Mouse (Mus musculus): Measurements from ENCODE around the gene Stk33.

Gene Stk33

DNA sequence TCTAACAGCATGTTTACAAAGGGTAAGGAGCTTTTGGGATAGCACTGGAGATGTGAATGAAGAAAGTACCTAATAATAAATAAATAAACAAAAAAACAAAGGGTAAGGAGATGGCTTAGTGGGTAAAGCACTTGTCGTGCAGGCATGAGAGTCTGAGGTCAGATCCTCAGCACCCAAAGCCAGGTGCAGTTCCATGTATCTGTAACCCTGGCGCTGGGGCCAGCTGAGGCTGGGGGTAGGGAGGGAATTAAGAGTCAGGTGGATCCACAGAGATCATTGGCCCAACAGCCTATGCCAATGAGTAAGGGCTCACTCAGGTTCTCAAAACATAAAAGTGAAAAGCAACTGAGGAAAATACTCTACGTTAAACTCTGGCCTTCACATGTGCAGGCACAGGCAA, 91.6 kb downstream of the Stk33 start:
- DNase-seq, result no peak

DNA sequence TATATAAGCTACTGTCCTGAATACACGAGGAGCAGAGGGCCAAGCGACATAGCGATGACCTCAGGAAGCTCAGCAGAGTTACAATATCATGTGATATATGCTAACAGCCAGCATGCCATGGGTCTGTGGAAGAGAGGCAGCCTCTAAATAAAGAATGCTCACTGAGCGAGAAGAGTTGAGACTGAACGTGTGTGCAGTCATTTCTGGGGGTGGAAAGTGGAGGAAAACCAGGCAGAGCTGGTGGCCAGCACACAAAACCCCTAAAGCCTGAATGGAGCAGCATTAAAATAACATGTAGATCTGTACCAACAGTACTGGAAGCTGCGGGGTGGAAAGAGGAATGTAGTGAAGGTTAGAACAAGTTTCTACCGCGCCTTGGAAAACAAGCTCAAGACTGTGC, 107.2 kb downstream of the Stk33 start:
- DNase-seq, result no peak

GRCm38 (mm10) chr7:109328772-109329171, 110.1 kb downstream of the Stk33 start:
- no peak for DNase-seq

DNA sequence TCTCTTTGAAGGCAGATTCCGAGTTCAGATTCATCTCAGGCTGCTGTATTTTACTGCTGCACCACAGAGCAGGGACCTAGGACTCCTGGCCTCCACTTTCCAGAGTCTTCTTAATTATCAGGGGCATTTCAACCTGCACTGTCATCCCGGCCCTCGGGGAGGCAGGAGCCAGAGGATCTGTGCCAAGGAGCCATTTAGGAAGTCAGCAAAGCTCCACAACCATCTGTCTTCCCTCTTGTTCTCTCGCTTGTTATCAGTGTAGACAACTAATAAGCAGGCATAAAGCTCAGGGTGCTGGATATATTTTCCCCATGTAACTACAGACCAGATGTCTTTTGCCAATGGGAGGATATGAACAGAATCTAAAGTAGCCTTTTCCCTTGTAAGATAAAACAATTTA, 112.1 kb downstream of the Stk33 start:
- DNase-seq, result peak; percentile 79

DNA sequence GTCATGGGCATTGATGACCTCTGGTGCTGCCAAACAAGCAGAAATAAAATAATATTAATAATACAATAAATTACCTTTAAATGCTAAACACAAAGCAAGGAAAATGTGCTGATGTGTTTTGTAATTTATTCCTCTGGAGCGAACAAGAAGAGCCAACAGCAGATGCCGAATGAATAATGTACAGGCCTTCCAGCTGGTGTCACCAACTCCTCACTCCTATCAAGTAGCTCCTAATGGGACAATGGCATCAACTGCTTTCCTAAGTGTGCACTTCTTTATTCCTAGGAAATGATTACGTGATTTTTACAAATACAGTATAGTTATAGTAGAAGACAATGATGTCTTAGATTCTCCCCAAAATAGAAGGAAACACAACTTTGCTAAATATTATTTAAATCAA, 113.2 kb downstream of the Stk33 start:
- no peak for DNase-seq

- DNase-seq, result peak; percentile 22
Observed at GRCm38 (mm10) chr7:109325169-109325568, 113.7 kb downstream of the Stk33 start.

- DNase-seq, result no peak
Observed at GRCm38 (mm10) chr7:109309506-109309905, 129.4 kb downstream of the Stk33 start.

GRCm38 (mm10) chr7:109295807-109296206, 143.1 kb downstream of the Stk33 start:
- DNase-seq, result no peak

DNA sequence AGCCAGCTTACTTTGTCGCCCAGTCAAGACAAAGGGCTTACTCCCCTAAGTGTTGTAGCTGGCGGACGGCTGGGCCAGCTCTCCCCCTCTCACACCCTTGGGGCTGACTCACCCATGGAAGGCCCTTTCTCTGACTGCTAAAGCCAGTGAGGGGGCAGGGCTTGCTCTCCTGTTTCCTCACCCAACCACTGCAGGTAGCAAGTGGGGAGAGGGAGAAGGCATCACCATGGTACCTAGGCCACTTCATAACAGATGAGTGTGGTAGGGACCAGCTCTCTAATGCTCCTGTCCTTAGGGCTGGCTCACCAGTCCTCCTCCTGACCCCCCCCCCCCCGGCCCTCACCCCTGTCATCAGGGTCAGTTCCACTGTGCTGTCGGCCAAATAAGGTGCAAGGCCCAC, 143.5 kb downstream of the Stk33 start:
- DNase-seq, result no peak

- DNase-seq, result no peak
Observed at GRCm38 (mm10) chr7:109290501-109290900, 148.4 kb downstream of the Stk33 start.

- no peak for DNase-seq
Observed at GRCm38 (mm10) chr7:109289106-109289505, 149.8 kb downstream of the Stk33 start.

DNA sequence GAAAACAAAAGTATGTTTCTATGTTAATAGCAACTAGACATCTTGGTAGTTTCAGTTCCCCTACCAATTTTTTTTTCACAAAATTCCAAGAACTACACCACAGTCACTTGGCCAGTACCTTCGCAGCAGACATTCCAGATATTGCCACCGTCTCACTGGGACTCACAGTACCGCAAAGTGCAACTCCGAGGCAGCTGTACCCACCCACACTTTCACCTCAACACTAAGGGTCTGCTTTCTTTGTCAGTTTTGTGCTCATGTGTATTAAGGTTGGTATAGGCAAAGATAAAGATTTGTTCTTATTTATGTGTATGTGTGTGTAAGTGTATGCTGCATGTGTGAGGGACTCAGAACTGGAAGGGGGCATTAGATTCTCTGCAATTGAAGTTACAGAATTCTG, 156.8 kb downstream of the Stk33 start:
- DNase-seq, result no peak

GRCm38 (mm10) chr7:109276622-109277021, 162.3 kb downstream of the Stk33 start:
- DNase-seq, result no peak

GRCm38 (mm10) chr7:109275901-109276300, 163.0 kb downstream of the Stk33 start:
- no peak for DNase-seq

GRCm38 (mm10) chr7:109275151-109275550, 163.7 kb downstream of the Stk33 start:
- no peak for DNase-seq

GRCm38 (mm10) chr7:109274289-109274688, 164.6 kb downstream of the Stk33 start:
- DNase-seq, result no peak

GRCm38 (mm10) chr7:109269046-109269445, 169.8 kb downstream of the Stk33 start:
- peak; percentile 25 for DNase-seq

- no peak for DNase-seq
Observed at GRCm38 (mm10) chr7:109267370-109267769, 171.5 kb downstream of the Stk33 start.

- DNase-seq, result no peak
Observed at GRCm38 (mm10) chr7:109266181-109266580, 172.7 kb downstream of the Stk33 start.

DNA sequence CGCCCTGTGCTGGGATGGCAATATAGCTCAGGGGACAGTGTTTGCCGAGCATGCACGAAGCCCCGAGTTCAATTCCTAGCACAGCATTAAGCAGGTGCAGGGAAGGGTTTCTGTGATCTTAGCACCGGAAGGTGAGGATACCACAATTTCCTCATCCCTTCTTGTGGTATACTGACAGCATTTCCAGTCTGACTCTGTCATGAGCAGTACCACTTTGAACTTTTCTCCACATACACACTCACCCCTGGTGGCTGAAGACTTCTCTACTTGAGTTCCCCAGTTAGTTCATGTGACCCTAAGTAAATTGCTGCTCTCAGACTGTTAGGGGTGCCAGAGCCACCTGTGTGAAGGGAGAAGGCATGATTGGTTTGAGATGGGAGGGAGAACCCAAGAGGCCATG, 173.3 kb downstream of the Stk33 start:
- DNase-seq, result no peak

GRCm38 (mm10) chr7:109255506-109256352, 183.2 kb downstream of the Stk33 start:
- DNase-seq, result peak; percentile 40

- no peak for DNase-seq
Observed at GRCm38 (mm10) chr7:109251418-109251817, 187.5 kb downstream of the Stk33 start.

DNA sequence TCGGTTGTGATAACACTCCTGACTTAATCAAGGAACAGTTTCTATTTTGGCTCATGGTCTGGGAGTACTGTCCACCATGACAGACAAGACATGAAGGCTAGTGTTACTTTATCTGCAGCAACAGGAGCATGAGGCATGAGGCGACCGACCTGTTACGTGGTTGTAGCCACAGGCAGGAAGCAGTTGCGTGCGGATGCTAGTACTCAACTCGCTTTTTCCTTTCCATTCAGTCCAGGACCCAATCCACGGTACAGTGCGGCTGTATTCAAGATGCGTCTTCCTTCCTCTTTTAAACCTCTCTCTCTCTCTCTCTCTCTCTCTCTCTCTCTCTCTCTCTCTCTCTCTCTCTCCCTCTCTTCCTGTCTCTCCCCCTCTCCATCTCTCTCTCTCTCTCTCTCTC, 194.1 kb downstream of the Stk33 start:
- no peak for DNase-seq

- DNase-seq, result no peak
Observed at GRCm38 (mm10) chr7:109241313-109241712, 197.6 kb downstream of the Stk33 start.

- DNase-seq, result no peak
Observed at GRCm38 (mm10) chr7:109239346-109239745, 199.5 kb downstream of the Stk33 start.
